Mouse (Mus musculus) thymus, adult 2 months (tissue): ENCODE results near the gene Ndufs4.

ENCODE experiments used
- CTCF ChIP-seq: fragments of 200-500 bp; IDR thresholded peaks from 2 replicates; pipeline ENCODE4 v1.5.1; 2012; ENCODE audit warnings: mild to moderate bottlenecking, control low read depth, low read length, moderate library complexity, borderline replicate concordance; ENCODE audit not compliant: control insufficient read depth, poor library complexity, insufficient read depth; ENCODE audit errors: extremely low read depth
- POLR2A ChIP-seq: fragments of 200-500 bp; IDR thresholded peaks from 2 replicates; pipeline ENCODE4 v1.6.1; 2012; ENCODE audit warnings: mild to moderate bottlenecking, low read length, control low read depth, moderate library complexity; ENCODE audit not compliant: control insufficient read depth, poor library complexity, insufficient read depth; ENCODE audit errors: extremely low read depth

GRCm38 (mm10) chr13:114388211-114388965 lies at the start of gene Ndufs4:
- TF ChIP-seq CTCF (no peak), POLR2A (no peak)
